Mouse (Mus musculus) lung, embryonic 16.5 days (tissue): ENCODE measurements around the gene Neurl1b. TPM values are rescaled to one million over a fixed set of nuclear protein-coding genes. Genes with fewer than 3 reads are reported as not detected.

ENCODE experiments used
- ATAC-seq: fragments of 200-750 bp; cut with Nextera tagmentation; 2 replicates; pipeline ENCODE4 v1.8.0; 2017; ENCODE audit warnings: low read depth, mild to moderate bottlenecking, moderate library complexity
- H3K27ac ChIP-seq: fragments of 300-500 bp; sonication (generic); 2 replicates; pipeline ENCODE4 v1.5.1; 2014; ENCODE audit warnings: mild to moderate bottlenecking, control low read depth, low read length
- H3K27me3 ChIP-seq: fragments of 300-500 bp; sonication (generic); 2 replicates; pipeline ENCODE4 v1.6.1; 2014; ENCODE audit warnings: low read depth, low read length, mixed read lengths; ENCODE audit not compliant: control insufficient read depth, insufficient read depth
- H3K36me3 ChIP-seq: fragments of 300-500 bp; sonication (generic); 2 replicates; pipeline ENCODE4 v1.6.1; 2014; ENCODE audit warnings: low read length; ENCODE audit not compliant: control insufficient read depth, insufficient read depth
- H3K4me1 ChIP-seq: fragments of 300-500 bp; sonication (generic); replicated peaks from 2 replicates; pipeline ENCODE4 v1.6.1; 2014; ENCODE audit warnings: low read length, mixed read lengths; ENCODE audit not compliant: control insufficient read depth, insufficient read depth
- H3K4me2 ChIP-seq: fragments of 300-500 bp; sonication (generic); 2 replicates; pipeline ENCODE4 v1.6.1; 2014; ENCODE audit warnings: low read depth, low read length, control low read depth
- H3K4me3 ChIP-seq: fragments of 300-500 bp; sonication (generic); 2 replicates; pipeline ENCODE4 v1.5.1; 2014; ENCODE audit warnings: mild to moderate bottlenecking, low read length, control low read depth
- H3K9ac ChIP-seq: fragments of 300-500 bp; sonication (generic); 2 replicates; pipeline ENCODE4 v1.6.1; 2014; ENCODE audit warnings: low read length, control low read depth
- H3K9me3 ChIP-seq: fragments of 300-500 bp; sonication (generic); 2 replicates; pipeline ENCODE4 v1.6.1; 2016; ENCODE audit warnings: low read length; ENCODE audit not compliant: control insufficient read depth
- WGBS: fragments of 180-500 bp; shearing (Covaris S2); extraction: QIAGEN DNeasy Blood & Tissue Kit; methylation state at CpG from one replicate; pipeline ENCODE4 v1.1.7; 2014; 5-methylcytosine and 5-hydroxymethylcytosine counted together
- polyA plus RNA-seq: library from polyadenylated mRNA; unstranded; fragments of >200 nt; fragmentation: Nextera tagmentation; extraction: Ambion mirVana; gene quantifications from 2 replicates; pipeline ENCODE4 v1.2.1, GENCODE M21; 2015

Neurl1b gene
- polyA plus RNA-seq, 1 experiment from 2014 or later = 1.8 TPM

DNA sequence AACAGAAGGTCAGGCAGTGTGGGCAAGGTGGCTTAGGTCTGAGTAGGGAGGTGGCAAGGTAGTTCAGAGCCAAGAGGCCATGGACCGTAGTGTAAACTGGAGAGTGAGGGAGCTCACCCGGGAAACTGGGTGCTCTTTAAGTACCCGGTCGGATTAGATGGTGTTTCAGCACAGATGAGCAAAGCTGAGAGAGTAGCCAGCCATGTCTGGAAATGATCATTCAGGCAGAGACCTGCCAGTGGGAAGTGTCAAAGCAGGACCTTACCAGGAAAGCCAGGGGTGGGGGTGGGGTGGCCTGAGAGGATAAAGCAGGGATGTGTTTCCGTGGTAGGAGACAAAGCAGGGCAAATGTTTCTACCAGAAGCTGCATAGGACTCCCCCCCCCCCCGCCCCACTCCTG is 62.2 kb downstream of the Neurl1b start:
- 49% methylated on average over 6 of the region's 6 CpGs for WGBS
- ATAC-seq = no peak
- Histone ChIP-seq H3K4me1 (no peaks in the 10 kb centered on the region), H3K4me2 (no peak overlapping the region), H3K27me3 (no peaks in the 10 kb centered on the region), H3K36me3 (no peaks in the 10 kb centered on the region), H3K27ac (no peak overlapping the region), H3K9ac (no peak overlapping the region), H3K4me3 (no peak overlapping the region), H3K9me3 (no peaks in the 10 kb centered on the region)

GRCm38 (mm10) chr17:26478672-26479071 is 64.0 kb downstream of the Neurl1b start:
- H3K27me3 ChIP-seq = no peaks in the 10 kb centered on the region
- no peak overlapping the region for H3K9ac ChIP-seq
- no peak overlapping the region for H3K27ac ChIP-seq
- no peaks in the 10 kb centered on the region for H3K9me3 ChIP-seq
- no peak for ATAC-seq
- WGBS = 68% methylated on average over 4 of the region's 4 CpGs
- no peaks in the 10 kb centered on the region for H3K4me1 ChIP-seq
- no peak overlapping the region for H3K4me3 ChIP-seq
- H3K36me3 ChIP-seq = no peaks in the 10 kb centered on the region
- no peak overlapping the region for H3K4me2 ChIP-seq

DNA sequence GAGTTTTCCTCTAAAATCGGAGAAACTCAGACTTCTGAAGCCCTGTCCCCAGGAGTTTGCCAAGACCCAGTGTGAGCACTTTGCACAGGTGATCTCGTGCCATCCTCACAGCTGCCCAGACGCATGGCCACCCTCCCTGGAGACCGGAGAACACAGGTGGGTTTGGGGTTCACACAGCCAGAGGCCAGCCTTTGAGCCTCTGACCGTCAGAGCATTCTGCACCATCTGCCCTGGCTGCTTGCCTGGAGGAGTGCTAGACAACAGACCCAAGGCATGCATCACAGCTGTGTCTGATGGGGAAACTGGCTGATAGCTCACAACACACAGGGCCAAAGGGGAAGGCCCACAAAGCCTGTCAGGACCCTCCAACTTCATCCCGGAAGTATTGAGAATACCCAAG is 65.0 kb downstream of the Neurl1b start:
- Histone ChIP-seq H3K4me1 (no peaks in the 10 kb centered on the region), H3K27me3 (no peaks in the 10 kb centered on the region), H3K27ac (no peak overlapping the region), H3K9ac (no peak overlapping the region), H3K4me3 (no peak overlapping the region), H3K9me3 (no peaks in the 10 kb centered on the region), H3K4me2 (no peak overlapping the region), H3K36me3 (no peaks in the 10 kb centered on the region)
- WGBS = 73% methylated on average over 6 of the region's 6 CpGs
- peak; percentile 61; the same call in 1 of the 2 replicates for ATAC-seq

DNA sequence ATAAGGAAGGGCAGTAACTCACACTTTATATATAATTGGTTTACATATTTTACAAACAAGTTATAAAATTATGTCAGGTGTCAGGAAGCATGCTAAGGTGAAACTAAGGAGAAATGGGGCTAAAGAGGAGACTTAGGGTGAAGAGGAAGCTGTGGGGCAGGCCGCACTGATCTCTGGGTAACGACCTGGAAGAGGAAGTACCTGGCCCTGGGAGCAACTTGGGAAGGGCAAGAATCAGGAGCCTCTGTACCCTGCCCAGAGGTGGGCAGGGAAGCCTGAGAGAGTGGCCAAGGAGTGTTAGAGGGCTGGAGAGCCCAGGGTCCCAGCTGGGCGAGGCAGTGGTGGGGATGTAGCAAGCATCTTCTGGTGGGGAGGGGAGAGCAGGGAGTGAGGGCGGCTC is 66.3 kb downstream of the Neurl1b start:
- no peak overlapping the region for H3K4me2 ChIP-seq
- no peak overlapping the region for H3K4me3 ChIP-seq
- WGBS = 75% methylated on average over 4 of the region's 4 CpGs

DNA sequence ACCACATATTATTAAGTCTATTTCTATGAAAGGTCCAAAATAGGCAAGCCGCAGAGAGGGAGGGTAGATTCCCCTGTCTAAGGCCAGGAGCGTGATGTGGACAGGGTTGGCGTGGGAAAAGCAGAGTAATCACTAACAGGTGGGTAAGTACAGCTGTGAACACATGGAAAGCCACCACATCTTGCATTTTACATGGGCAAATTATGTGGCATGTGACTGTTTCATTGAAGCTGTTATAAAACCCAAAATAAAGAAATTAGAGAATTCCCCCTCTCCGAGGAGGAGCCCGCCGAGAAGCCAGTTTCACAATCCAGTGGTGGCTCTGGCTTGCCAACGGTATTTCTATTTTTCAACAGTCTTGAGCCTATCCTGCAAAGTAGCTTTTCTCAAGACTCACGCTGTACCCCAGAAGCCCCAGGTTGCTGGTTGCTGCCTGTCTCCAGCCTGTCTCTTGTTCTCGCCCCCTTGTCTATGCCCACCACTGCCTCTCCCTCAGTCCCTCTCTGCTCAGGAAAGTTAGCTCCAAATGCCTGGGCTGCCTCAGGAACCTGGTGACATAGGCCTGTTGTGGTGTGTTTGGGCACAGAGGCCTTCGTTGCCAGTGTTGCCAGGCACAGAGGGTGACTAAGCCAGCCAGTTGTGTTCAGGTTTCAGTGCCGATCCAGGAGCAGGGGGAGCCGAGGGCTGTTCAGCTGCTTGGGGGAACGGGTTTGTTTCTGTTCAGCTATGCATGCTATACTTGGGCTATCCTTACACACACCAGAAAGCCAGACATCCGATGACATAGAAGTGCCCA is 70.2 kb downstream of the Neurl1b start:
- Histone ChIP-seq H3K4me3 (no peak overlapping the region), H3K36me3 (no peaks in the 10 kb centered on the region), H3K27ac (no peak overlapping the region), H3K9ac (no peak overlapping the region), H3K4me2 (no peak overlapping the region), H3K9me3 (no peaks in the 10 kb centered on the region), H3K27me3 (no peaks in the 10 kb centered on the region), H3K4me1 (0 out of 2 replicates have a peak, but pooled peaks cover 3% of the 10 kb centered on the region)
- ATAC-seq = no peak
- WGBS = 82% methylated on average over 14 of the region's 14 CpGs

More for the DNA sequence above, 66.3 kb downstream of the Neurl1b start:
- Histone ChIP-seq H3K9ac (no peak overlapping the region), H3K27ac (no peak overlapping the region), H3K27me3 (no peaks in the 10 kb centered on the region), H3K9me3 (no peaks in the 10 kb centered on the region), H3K36me3 (no peaks in the 10 kb centered on the region), H3K4me1 (no peaks in the 10 kb centered on the region)
- no peak for ATAC-seq

DNA sequence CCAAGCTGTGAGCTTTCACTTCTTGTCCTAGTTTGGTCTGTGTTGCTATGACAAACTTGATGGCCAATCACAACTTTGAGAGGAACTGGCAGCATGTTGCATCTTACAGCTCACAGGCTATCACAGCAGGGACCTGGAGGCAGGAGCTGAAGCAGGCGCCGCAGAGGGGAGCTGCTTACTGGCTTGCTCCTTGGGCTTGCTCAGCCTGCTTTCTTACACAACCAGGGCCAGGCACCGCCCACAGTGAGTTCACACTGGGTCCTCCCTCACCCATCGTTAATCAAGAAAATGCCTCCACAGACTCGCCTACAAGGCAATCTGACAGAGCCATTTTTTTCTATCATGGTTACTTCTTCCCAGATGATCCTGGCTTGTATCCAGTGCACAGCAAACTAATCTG is 72.6 kb downstream of the Neurl1b start:
- 0 out of 2 replicates have a peak, but pooled peaks cover 3% of the 10 kb centered on the region for H3K4me1 ChIP-seq
- WGBS = 47% methylated on average over 5 of the region's 5 CpGs
- no peak overlapping the region for H3K4me3 ChIP-seq
- H3K9ac ChIP-seq = no peak overlapping the region
- no peaks in the 10 kb centered on the region for H3K9me3 ChIP-seq
- no peaks in the 10 kb centered on the region for H3K36me3 ChIP-seq
- H3K27ac ChIP-seq = no peak overlapping the region
- no peak overlapping the region for H3K4me2 ChIP-seq
- H3K27me3 ChIP-seq = no peaks in the 10 kb centered on the region
- no peak; the same call in 1 of the 2 replicates for ATAC-seq

DNA sequence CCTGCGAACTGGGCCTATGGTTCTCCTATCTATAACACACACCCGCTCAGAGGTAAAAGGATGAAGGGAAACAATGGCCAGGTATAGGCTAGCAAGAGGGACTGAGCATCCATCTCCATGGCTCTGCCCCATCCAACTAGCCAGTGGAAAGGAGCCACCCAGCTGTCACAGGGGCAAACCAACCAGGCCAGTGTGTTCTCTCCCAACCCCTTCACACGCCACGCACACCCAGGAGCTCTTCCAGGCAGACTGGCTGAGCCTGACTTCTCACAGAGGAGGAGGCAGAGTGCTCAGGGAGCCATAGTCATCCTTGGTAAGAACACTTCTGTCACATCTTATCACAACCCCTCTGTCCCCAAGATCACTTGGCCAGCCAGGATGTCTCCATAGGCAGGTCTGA is 73.3 kb downstream of the Neurl1b start:
- WGBS = 95% methylated on average over 4 of the region's 4 CpGs
- Histone ChIP-seq H3K4me3 (no peak overlapping the region), H3K36me3 (no peaks in the 10 kb centered on the region), H3K4me1 (0 out of 2 replicates have a peak, but pooled peaks cover 3% of the 10 kb centered on the region), H3K27me3 (no peaks in the 10 kb centered on the region), H3K27ac (no peak overlapping the region), H3K4me2 (no peak overlapping the region), H3K9ac (no peak overlapping the region), H3K9me3 (peaks cover 3% of the 10 kb centered on the region; the same call in 1 of the 2 replicates)
- no peak for ATAC-seq

DNA sequence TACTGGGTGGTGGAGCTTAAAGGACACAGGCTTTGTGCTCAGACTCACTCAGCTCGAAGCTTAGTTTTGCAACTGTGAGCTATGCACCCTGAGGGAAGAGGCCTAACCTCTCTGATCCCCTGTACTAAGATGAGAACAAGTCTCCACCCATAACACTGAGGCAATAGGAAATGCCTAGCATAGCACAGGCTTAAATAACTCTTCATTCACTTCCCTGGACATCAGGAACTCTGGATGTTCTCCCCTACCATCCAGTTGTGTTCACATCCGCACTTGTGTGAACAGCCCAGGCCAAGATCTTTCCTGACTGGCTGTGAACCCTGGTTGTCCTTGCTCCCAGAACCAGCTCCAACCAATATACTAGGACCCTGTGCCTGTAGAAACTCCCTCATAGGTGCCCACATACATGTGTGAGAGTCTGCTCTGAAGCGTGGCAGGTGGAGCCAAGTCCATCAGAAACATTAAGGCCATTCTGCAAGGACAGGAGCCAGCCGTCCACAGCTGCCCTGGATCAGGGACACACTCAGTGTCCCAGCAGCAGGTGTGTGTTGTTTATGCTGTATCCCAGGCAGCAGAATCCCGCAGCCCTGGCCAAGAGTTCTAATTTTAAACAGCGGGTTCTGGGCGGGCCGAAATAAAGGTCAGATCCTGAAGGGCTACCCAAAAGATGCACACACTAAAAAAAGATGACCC is 74.2 kb downstream of the Neurl1b start:
- H3K9ac ChIP-seq = no peak overlapping the region
- H3K27me3 ChIP-seq = no peaks in the 10 kb centered on the region
- ATAC-seq = peak; percentile 21; the same call in 1 of the 2 replicates
- no peak overlapping the region for H3K4me2 ChIP-seq
- 0 out of 2 replicates have a peak, but pooled peaks cover 3% of the 10 kb centered on the region for H3K4me1 ChIP-seq
- no peak overlapping the region for H3K4me3 ChIP-seq
- 64% methylated on average over 8 of the region's 8 CpGs for WGBS
- H3K36me3 ChIP-seq = no peaks in the 10 kb centered on the region
- H3K27ac ChIP-seq = no peak overlapping the region; the same call in 1 of the 2 replicates
- peaks cover 8% of the 10 kb centered on the region; the same call in 1 of the 2 replicates for H3K9me3 ChIP-seq

DNA sequence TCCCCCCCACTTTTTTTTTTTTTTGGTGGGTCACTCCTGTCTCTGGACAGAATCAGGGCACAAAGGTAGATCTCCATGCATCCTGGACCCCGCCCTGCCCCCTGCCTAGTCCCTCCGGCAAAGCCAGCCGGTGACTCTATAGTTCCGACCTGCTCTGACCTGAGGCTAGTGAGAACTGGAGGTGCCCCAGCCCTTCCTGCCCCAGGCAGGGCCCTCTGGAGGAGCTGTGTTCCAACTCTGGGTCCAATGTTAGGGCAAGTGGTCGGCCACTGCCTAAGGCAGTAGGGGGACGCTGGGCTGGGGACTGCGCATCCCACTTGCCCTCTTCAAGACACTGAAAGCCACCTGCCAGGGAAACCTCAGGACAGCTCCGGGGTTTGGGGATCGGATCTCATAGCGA is 75.4 kb downstream of the Neurl1b start:
- ATAC-seq = no peak
- H3K9me3 ChIP-seq = peaks cover 10% of the 10 kb centered on the region; the same call in 1 of the 2 replicates
- WGBS = 86% methylated on average over 10 of the region's 10 CpGs
- H3K27ac ChIP-seq = no peak overlapping the region
- no peak overlapping the region for H3K4me2 ChIP-seq
- no peaks in the 10 kb centered on the region for H3K36me3 ChIP-seq
- no peak overlapping the region for H3K4me3 ChIP-seq
- H3K4me1 ChIP-seq = 0 out of 2 replicates have a peak, but pooled peaks cover 3% of the 10 kb centered on the region
- H3K9ac ChIP-seq = no peak overlapping the region
- H3K27me3 ChIP-seq = no peaks in the 10 kb centered on the region
